Mouse (Mus musculus) neural tube, embryonic 11.5 days (tissue): ENCODE measurements around the gene Adgrf3. TPM values are rescaled to one million over a fixed set of nuclear protein-coding genes. Genes with fewer than 3 reads are reported as not detected.

Experiments
- ATAC-seq: fragments of 200-750 bp; cut with Nextera tagmentation; 2 replicates; pipeline ENCODE4 v1.8.0; 2017; ENCODE audit warnings: moderate number of reproducible peaks, mild to moderate bottlenecking, moderate TSS enrichment, moderate library complexity; ENCODE audit not compliant: insufficient read depth, low FRiP score, low TSS enrichment
- DNase-seq: peaks from one replicate; pipeline ENCODE4 v3.0.0-alpha.2; 2015; ENCODE audit warnings: low spot score
- H3K27ac ChIP-seq: fragments of 300-500 bp; sonication (generic); 2 replicates; pipeline ENCODE4 v1.5.1; 2014; ENCODE audit warnings: low read depth, mild to moderate bottlenecking, low read length
- H3K27me3 ChIP-seq: fragments of 300-500 bp; sonication (generic); 2 replicates; pipeline ENCODE4 v1.6.1; 2014; ENCODE audit warnings: mild to moderate bottlenecking, low read length, mixed read lengths; ENCODE audit not compliant: control insufficient read depth, insufficient read depth
- H3K36me3 ChIP-seq: fragments of 300-500 bp; sonication (generic); 2 replicates; pipeline ENCODE4 v1.6.1; 2014; ENCODE audit warnings: mild to moderate bottlenecking, low read length, moderate library complexity, mixed read lengths; ENCODE audit not compliant: control insufficient read depth, insufficient read depth
- H3K4me1 ChIP-seq: fragments of 300-500 bp; sonication (generic); 2 replicates; pipeline ENCODE4 v1.6.1; 2014; ENCODE audit warnings: low read length, mixed read lengths; ENCODE audit not compliant: control insufficient read depth, insufficient read depth
- H3K4me2 ChIP-seq: fragments of 300-500 bp; sonication (generic); 2 replicates; pipeline ENCODE4 v1.6.1; 2014; ENCODE audit warnings: low read depth, mild to moderate bottlenecking, moderate library complexity
- H3K4me3 ChIP-seq: fragments of 300-500 bp; sonication (generic); 2 replicates; pipeline ENCODE4 v1.5.1; 2014; ENCODE audit warnings: low read depth, low read length
- H3K9ac ChIP-seq: fragments of 300-500 bp; sonication (generic); 2 replicates; pipeline ENCODE4 v1.6.1; 2014; ENCODE audit warnings: mild to moderate bottlenecking, low read length
- H3K9me3 ChIP-seq: fragments of 300-500 bp; sonication (generic); 2 replicates; pipeline ENCODE4 v1.6.1; 2016; ENCODE audit warnings: low read length; ENCODE audit not compliant: control insufficient read depth
- WGBS: fragments of 180-500 bp; shearing (Covaris S2); extraction: QIAGEN DNeasy Blood & Tissue Kit; methylation state at CpG from one replicate; pipeline ENCODE4 v1.1.7; 2014; 5-methylcytosine and 5-hydroxymethylcytosine counted together
- polyA plus RNA-seq: library from polyadenylated mRNA; unstranded; fragments of >200 nt; fragmentation: Nextera tagmentation; extraction: Ambion mirVana; gene quantifications from 2 replicates; pipeline ENCODE4 v1.2.1, GENCODE M21; 2014

The Adgrf3 gene
- polyA plus RNA-seq, 1 experiment from 2014 or later, result not detected

DNA sequence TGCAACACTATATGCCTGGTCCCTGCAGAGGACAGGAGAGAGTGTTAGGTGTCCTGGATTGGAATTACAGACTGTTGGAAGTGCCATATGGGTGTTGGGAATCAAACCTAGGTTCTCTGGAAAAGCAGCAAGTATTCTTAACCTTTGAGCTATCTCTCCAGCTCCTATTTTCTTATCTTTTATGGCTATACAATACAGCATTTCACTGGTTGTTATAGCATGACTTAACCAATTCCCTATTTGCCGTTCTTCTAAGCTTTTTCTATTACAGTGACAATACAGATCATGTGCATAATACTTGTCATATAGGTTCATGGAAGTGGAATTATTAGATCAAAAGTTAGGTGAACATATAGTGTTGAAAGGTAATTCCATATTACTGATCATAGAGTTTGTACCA is 43.7 kb downstream of the Adgrf3 start:
- no peak for ATAC-seq
- no peak overlapping the region for H3K4me2 ChIP-seq
- no peak overlapping the region for H3K27ac ChIP-seq
- no peaks in the 10 kb centered on the region for H3K27me3 ChIP-seq
- no peaks in the 10 kb centered on the region for H3K9me3 ChIP-seq
- H3K4me3 ChIP-seq, result no peak overlapping the region
- 84% methylated on average over 1 of the region's 1 CpGs for WGBS
- no peaks in the 10 kb centered on the region for H3K4me1 ChIP-seq
- H3K9ac ChIP-seq, result no peak overlapping the region
- H3K36me3 ChIP-seq, result no peaks in the 10 kb centered on the region
- DNase-seq, result no peak

GRCm38 (mm10) chr5:30159601-30160000 is 45.9 kb downstream of the Adgrf3 start:
- no peak for ATAC-seq

DNA sequence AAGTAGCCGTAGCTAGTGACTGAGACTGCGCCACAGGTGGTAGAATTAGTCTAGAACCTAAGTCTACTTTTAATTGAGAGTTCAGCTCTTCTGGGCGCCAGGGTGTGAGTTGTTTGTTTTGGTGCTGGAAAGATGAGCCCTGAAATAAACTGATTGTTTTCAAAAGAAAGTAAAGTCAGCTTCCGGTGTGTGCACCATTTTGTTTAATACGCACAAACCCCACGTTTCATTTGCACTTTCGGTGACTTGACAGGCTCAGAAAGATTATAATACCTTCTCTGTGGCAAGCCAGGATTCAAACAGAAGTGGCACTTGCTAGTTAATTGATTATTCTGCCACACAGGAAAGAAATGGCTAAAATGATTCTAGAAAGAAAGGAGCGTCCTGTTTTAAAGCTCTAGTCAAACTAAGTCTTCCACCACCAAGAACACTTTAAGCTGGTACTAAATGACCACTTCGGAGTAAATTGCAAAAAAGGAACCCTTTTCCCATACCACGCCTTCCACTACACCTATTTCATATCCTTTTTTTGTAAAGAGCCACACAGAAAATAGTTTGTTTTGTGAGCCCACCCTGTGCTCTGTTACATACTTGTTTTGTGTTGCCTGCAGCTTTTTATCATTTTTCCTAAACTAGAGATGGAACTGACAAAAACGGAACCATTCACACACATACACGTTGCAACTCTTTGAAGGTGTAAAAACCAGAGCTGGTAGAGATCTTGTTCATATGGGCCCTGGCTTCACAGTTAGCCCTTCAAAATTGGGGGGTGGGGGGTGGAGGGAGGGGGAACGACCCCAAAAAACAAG is 49.5 kb downstream of the Adgrf3 start:
- H3K4me3 ChIP-seq, result peak overlapping the region; percentile 52
- DNase-seq, result no peak

More at GRCm38 (mm10) chr5:30159601-30160000, 45.9 kb downstream of the Adgrf3 start:
- H3K4me2 ChIP-seq, result no peak overlapping the region
- H3K4me3 ChIP-seq, result no peak overlapping the region
- no peaks in the 10 kb centered on the region for H3K9me3 ChIP-seq
- no peaks in the 10 kb centered on the region for H3K27me3 ChIP-seq
- no peaks in the 10 kb centered on the region for H3K36me3 ChIP-seq
- H3K9ac ChIP-seq, result no peak overlapping the region
- H3K27ac ChIP-seq, result no peak overlapping the region
- DNase-seq, result no peak
- 0 out of 2 replicates have a peak, but pooled peaks cover 5% of the 10 kb centered on the region for H3K4me1 ChIP-seq
- WGBS, result 81% methylated on average over 6 of the region's 6 CpGs

DNA sequence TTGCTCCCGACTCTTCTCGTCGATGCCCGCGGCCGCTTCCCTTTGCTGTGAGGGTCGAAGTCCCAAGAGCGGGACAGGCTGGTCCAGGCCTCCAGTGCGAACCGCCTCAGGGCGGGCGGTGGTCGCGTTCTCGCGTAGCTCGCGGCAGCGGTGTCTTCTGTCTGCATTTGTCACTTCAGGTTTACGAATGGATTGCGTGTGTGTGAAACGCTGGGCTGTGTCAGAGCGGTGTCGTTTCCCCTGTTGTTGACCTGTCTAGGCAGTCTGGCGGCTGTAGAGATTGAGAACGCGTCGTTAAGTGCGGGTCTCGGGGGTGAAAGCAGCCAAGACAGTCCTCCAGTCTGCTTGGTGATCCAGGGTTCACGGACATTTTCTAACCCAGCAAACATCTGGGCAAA is 50.1 kb downstream of the Adgrf3 start:
- WGBS, result under 1% methylated on average over 31 of the region's 31 CpGs
- H3K27me3 ChIP-seq, result no peaks in the 10 kb centered on the region
- no peaks in the 10 kb centered on the region for H3K9me3 ChIP-seq

More for the DNA sequence above, 49.5 kb downstream of the Adgrf3 start:
- WGBS, result 40% methylated on average over 13 of the region's 13 CpGs
- no peak for ATAC-seq
- Histone ChIP-seq H3K9ac (peak overlapping the region; percentile 58), H3K27ac (no peak overlapping the region), H3K4me2 (peak overlapping the region; percentile 85), H3K4me1 (0 out of 2 replicates have a peak, but pooled peaks cover 5% of the 10 kb centered on the region), H3K9me3 (no peaks in the 10 kb centered on the region), H3K36me3 (no peaks in the 10 kb centered on the region), H3K27me3 (no peaks in the 10 kb centered on the region)

GRCm38 (mm10) chr5:30154474-30155394 is 50.8 kb downstream of the Adgrf3 start, which contains the start of the genes Hadha and Hadhb:
TSS of gene Hadha (minus strand) at chr5:30155162.
TSS of gene Hadhb (plus strand) at chr5:30155248.
- H3K27ac ChIP-seq, result peak within 1 kb of the TSS; percentile 31
- peak within 1 kb of the TSS; percentile 52 for H3K4me3 ChIP-seq
- peak within 1 kb of the TSS; percentile 85 for H3K4me2 ChIP-seq
- peak; percentile 84 for ATAC-seq
- DNase-seq, result peak; percentile 93
- H3K27me3 ChIP-seq, result no peaks in the 10 kb centered on the region
- H3K9me3 ChIP-seq, result no peaks in the 10 kb centered on the region
- H3K4me1 ChIP-seq, result 0 out of 2 replicates have a peak, but pooled peaks cover 5% of the 10 kb centered on the region
- H3K9ac ChIP-seq, result peak within 1 kb of the TSS; percentile 58
- H3K36me3 ChIP-seq, result no peaks in the 10 kb centered on the region
- under 1% methylated on average over 53 of the region's 53 CpGs for WGBS

More for the DNA sequence above, 50.1 kb downstream of the Adgrf3 start:
- H3K9ac ChIP-seq, result peak overlapping the region; percentile 58
- no peaks in the 10 kb centered on the region for H3K36me3 ChIP-seq
- DNase-seq (no peak), ATAC-seq (peak; percentile 27)
- H3K4me2 ChIP-seq, result peak overlapping the region; percentile 85
- H3K4me3 ChIP-seq, result peak overlapping the region; percentile 52
- H3K27ac ChIP-seq, result peak overlapping the region; percentile 31; the same call in 1 of the 2 replicates
- 0 out of 2 replicates have a peak, but pooled peaks cover 5% of the 10 kb centered on the region for H3K4me1 ChIP-seq

DNA sequence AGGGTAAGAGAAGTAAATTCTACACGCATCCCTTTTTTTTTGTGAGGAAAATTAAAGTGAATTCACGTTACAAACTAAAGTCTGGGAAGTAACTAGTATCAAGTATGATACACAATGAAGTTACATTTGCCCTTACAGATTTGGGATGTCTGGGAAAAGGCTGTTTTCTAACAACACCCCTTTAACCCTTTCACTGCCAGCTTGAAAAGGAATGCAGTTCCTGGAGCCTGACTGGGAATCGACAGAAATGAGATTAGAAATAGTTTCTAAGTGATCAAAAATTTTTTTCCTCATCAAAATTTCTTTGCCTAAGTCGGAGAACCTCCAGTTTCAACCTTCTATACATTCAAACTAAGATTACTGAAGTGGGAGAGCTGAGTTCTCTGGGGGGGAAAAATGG is 51.5 kb downstream of the Adgrf3 start:
- Histone ChIP-seq H3K4me2 (peak overlapping the region; percentile 85), H3K9ac (peak overlapping the region; percentile 58; the same call in 1 of the 2 replicates), H3K9me3 (no peaks in the 10 kb centered on the region), H3K4me1 (0 out of 2 replicates have a peak, but pooled peaks cover 5% of the 10 kb centered on the region), H3K4me3 (peak overlapping the region; percentile 52), H3K36me3 (no peaks in the 10 kb centered on the region), H3K27ac (no peak overlapping the region), H3K27me3 (no peaks in the 10 kb centered on the region)
- 27% methylated on average over 4 of the region's 4 CpGs for WGBS
- DNase-seq, result no peak
- no peak for ATAC-seq

GRCm38 (mm10) chr5:30153222-30153621 is 52.3 kb downstream of the Adgrf3 start:
- Histone ChIP-seq H3K36me3 (no peaks in the 10 kb centered on the region), H3K27me3 (no peaks in the 10 kb centered on the region), H3K27ac (no peak overlapping the region), H3K9ac (no peak overlapping the region), H3K4me2 (no peak overlapping the region), H3K4me3 (no peak overlapping the region), H3K4me1 (0 out of 2 replicates have a peak, but pooled peaks cover 5% of the 10 kb centered on the region), H3K9me3 (no peaks in the 10 kb centered on the region)
- DNase-seq (no peak), ATAC-seq (no peak)
- WGBS, result 93% methylated on average over 2 of the region's 2 CpGs

DNA sequence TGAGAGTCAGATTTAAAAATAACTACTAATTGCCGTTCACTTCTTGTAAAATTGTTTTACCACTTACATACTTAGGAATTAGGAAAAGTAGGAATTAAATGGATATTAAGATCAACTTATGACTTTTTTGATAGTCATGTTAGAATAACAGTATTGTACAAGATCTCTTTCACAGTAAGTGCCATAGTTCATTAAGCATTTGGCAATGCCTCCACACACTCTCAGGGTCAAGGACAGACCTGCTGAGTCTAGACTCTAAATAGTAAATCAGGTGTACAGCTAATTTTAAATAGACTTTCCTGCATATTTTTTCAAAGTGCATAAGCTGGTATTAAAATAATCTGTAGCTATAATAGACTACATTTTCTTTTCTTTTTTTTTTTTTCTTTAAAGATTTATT is 53.1 kb downstream of the Adgrf3 start:
- ATAC-seq (no peak), DNase-seq (no peak)
- Histone ChIP-seq H3K36me3 (no peaks in the 10 kb centered on the region), H3K27ac (no peak overlapping the region), H3K4me1 (0 out of 2 replicates have a peak, but pooled peaks cover 5% of the 10 kb centered on the region), H3K9ac (no peak overlapping the region), H3K4me2 (no peak overlapping the region), H3K4me3 (no peak overlapping the region), H3K9me3 (no peaks in the 10 kb centered on the region), H3K27me3 (no peaks in the 10 kb centered on the region)
- 90% methylated on average over 1 of the region's 1 CpGs for WGBS
